Mouse (Mus musculus) heart, embryonic 13.5 days (tissue): Measurements from ENCODE around the gene Rnf212b. TPM values are rescaled to one million over a fixed set of nuclear protein-coding genes. Genes with fewer than 3 reads are reported as not detected.
A peak's percentile ranks its signal among the peaks of the same experiment; 100 is the strongest.
"Not testable (repeated sequence)": the region's sequence is repeated elsewhere in the genome, so short reads cannot be mapped to it uniquely, and the experiment has no call there.

Source experiments
- ATAC-seq: fragments of 200-750 bp; cut with Nextera tagmentation; 2 replicates; pipeline ENCODE4 v1.8.0; 2017; ENCODE audit warnings: moderate TSS enrichment; ENCODE audit not compliant: insufficient number of reproducible peaks, low FRiP score, low TSS enrichment; ENCODE audit errors: extremely low read depth
- H3K27ac ChIP-seq: fragments of 300-500 bp; sonication (generic); replicated peaks from 2 replicates; pipeline ENCODE4 v1.5.1; 2015; ENCODE audit warnings: moderate library complexity, mild to moderate bottlenecking, inconsistent platforms
- H3K27me3 ChIP-seq: fragments of 300-500 bp; sonication (generic); replicated peaks from 2 replicates; pipeline ENCODE4 v1.6.1; 2015; ENCODE audit warnings: mild to moderate bottlenecking, inconsistent platforms
- H3K36me3 ChIP-seq: fragments of 300-500 bp; sonication (generic); 2 replicates; pipeline ENCODE4 v1.6.1; 2015; ENCODE audit warnings: mild to moderate bottlenecking, inconsistent platforms
- H3K4me1 ChIP-seq: fragments of 300-500 bp; sonication (generic); 2 replicates; pipeline ENCODE4 v1.6.1; 2015; ENCODE audit warnings: inconsistent platforms
- H3K4me2 ChIP-seq: fragments of 300-500 bp; sonication (generic); 2 replicates; pipeline ENCODE4 v1.6.1; 2015; ENCODE audit warnings: inconsistent platforms, mild to moderate bottlenecking, moderate library complexity
- H3K4me3 ChIP-seq: fragments of 300-500 bp; sonication (generic); 2 replicates; pipeline ENCODE4 v1.5.1; 2015; ENCODE audit warnings: moderate library complexity, mild to moderate bottlenecking, inconsistent platforms
- H3K9ac ChIP-seq: fragments of 300-500 bp; sonication (generic); 2 replicates; pipeline ENCODE4 v1.6.1; 2015; ENCODE audit warnings: inconsistent platforms, mild to moderate bottlenecking, moderate library complexity
- H3K9me3 ChIP-seq: fragments of 300-500 bp; sonication (generic); 2 replicates; pipeline ENCODE4 v1.6.1; 2016; ENCODE audit warnings: inconsistent platforms
- whole genome bisulfite sequencing: fragments of 180-500 bp; shearing (Covaris S2); methylation state at CpG from one replicate; pipeline ENCODE4 v1.1.7; 2015; ENCODE audit warnings: mixed read lengths; 5-methylcytosine and 5-hydroxymethylcytosine counted together
- polyA plus RNA-seq: library from polyadenylated mRNA; unstranded; fragments of >200 nt; fragmentation: Nextera tagmentation; extraction: Ambion mirVana; gene quantifications from 2 replicates; pipeline ENCODE4 v1.2.1, GENCODE M21; 2015

Rnf212b gene
- not detected in 2 replicates for polyA plus RNA-seq

DNA sequence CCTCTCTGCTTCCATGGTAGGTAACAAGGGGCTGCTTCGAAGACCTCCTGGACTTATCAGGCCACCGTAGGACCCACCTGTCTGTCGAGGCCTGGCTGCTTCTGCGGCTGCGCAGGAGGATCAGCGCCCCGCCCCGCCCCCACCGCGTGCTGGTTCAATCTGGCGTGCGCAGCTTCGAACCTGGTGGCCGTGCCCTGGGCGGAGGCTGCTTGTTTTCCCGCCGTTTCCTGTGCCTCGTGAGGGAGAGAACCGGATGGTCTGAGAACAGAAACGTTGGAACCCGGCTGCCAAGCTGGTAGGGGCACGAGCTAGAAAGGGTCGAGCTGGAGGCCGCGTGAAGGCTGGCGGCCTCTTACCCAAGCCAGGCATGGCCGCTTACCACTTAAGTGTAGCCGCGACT lies at the start of gene Rnf212b:
Rnf212b (plus strand) TSS at position 151 of the 400 bp plus-strand sequence.
- no peak within 1 kb of the TSS for H3K27ac ChIP-seq
- no peak within 1 kb of the TSS for H3K9ac ChIP-seq
- no peaks in the 10 kb centered on the region; the same call in 1 of the 2 replicates for H3K27me3 ChIP-seq
- no peaks in the 10 kb centered on the region for H3K36me3 ChIP-seq
- H3K9me3 ChIP-seq = no peaks in the 10 kb centered on the region
- no peak for ATAC-seq
- WGBS = 74% methylated on average over 29 of the region's 29 CpGs
- no peak within 1 kb of the TSS for H3K4me3 ChIP-seq
- no peak within 1 kb of the TSS for H3K4me2 ChIP-seq
- peaks cover 11% of the 10 kb centered on the region for H3K4me1 ChIP-seq

DNA sequence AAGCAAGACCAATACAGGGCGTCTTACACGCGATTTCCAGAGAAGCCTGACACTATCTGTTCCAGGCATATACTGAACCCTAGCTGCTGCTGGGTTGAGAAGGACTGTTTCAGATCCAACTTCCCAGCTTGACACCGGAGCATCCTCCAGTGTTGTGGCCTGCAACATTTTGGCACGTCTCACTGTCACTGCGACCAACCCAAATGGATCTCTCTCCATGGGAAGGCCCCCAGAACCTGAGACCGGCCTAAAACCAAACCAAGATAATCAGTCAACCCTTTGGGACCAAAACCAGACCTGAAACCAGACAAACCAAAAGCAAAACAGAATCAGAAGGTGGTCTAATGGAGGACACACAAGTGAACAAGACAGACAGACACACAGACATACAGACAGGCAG lies 47.0 kb upstream of the Rnf212b start:
- H3K4me1 ChIP-seq, H3K27ac ChIP-seq, H3K4me2 ChIP-seq, H3K9ac ChIP-seq, H3K4me3 ChIP-seq, H3K9me3 ChIP-seq, ATAC-seq, H3K36me3 ChIP-seq, H3K27me3 ChIP-seq: not testable (repeated sequence)
- WGBS = 85% methylated on average over 7 of the region's 7 CpGs

DNA sequence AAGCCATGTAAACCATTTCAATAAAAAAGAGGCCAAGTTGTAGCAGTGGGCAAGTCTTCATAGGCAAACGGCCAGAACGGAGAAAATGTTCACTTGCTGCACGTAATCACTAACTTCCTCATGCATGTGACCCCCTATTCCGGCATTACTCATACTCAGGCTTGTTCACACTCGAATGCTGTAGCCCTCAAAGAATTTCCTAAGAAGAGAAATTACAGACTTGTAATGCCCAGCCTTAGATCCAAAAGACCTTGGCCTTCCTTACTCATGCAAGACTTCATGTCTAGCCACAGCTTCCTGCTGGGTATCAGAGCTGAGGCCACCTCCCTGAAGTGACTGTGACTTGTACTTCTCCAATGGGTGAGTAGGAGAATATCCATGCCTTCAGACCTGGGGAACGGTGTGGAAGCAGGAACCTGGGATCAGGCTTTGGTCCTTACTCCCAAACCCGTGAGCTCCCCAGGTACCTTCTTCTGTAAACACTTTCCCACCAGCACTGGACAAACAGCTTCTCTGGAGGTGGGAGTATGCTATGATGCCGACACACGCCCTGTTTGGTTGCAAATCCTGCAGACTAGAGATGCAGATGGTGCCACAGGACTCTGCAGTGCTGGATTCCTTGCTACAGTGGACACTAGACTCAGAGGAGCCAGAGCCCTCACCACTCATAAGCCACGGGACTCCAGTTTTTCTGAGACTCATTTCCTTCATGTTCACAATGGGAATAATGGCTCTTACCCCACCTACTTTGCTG lies 45.5 kb upstream of the Rnf212b start:
- Histone ChIP-seq H3K4me2 (no peak overlapping the region), H3K9me3 (no peaks in the 10 kb centered on the region), H3K4me1 (peaks cover 9% of the 10 kb centered on the region), H3K4me3 (no peak overlapping the region), H3K9ac (no peak overlapping the region), H3K36me3 (no peaks in the 10 kb centered on the region), H3K27me3 (no peaks in the 10 kb centered on the region), H3K27ac (no peak overlapping the region)
- WGBS = 82% methylated on average over 10 of the region's 10 CpGs
- no peak for ATAC-seq

DNA sequence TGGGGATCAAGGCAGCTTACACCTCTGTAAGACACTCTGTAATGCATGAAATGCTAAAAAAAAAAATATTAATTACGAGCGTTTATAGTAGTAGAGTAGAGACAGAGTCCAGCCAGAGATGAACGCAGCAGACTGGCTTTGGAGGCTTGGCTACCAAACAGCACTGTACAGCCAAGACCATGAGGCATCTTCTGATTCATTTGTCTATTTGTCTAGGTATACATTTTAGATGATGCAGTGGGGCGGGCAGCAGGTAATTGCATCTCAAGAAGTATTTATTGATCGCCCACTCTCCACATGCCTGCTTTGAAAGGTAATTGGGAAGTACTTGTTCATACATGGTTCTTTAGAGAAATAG lies 44.9 kb upstream of the Rnf212b start:
- Histone ChIP-seq H3K36me3 (no peaks in the 10 kb centered on the region), H3K27ac (no peak overlapping the region), H3K4me1 (peaks cover 9% of the 10 kb centered on the region), H3K9ac (no peak overlapping the region), H3K9me3 (no peaks in the 10 kb centered on the region), H3K4me2 (no peak overlapping the region), H3K27me3 (no peaks in the 10 kb centered on the region), H3K4me3 (no peak overlapping the region)
- WGBS = 85% methylated on average over 5 of the region's 5 CpGs
- ATAC-seq = no peak

DNA sequence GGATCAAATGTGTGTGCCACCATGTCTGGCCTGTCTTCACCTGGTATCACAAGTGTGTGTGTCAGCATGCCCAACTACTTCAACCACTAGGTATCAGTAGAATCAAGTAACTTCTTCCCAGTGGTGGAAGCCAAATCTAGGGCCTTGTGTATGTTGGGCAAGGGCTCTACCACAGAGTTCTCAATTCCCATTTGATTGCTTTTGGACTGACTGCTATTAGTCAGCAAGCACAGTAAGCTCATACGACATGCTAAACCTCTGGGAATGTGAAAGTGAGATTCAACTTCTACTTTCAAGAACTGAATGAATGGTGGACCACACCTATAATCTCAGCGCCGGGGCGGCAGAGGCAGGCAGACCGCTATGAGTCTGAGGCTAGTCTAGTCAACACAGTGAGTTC lies 43.6 kb upstream of the Rnf212b start:
- Histone ChIP-seq H3K4me1 (peaks cover 9% of the 10 kb centered on the region), H3K27me3 (no peaks in the 10 kb centered on the region), H3K36me3 (no peaks in the 10 kb centered on the region), H3K27ac (no peak overlapping the region), H3K9ac (no peak overlapping the region), H3K9me3 (no peaks in the 10 kb centered on the region), H3K4me3 (no peak overlapping the region), H3K4me2 (no peak overlapping the region)
- 95% methylated on average over 5 of the region's 5 CpGs for WGBS
- ATAC-seq = no peak

DNA sequence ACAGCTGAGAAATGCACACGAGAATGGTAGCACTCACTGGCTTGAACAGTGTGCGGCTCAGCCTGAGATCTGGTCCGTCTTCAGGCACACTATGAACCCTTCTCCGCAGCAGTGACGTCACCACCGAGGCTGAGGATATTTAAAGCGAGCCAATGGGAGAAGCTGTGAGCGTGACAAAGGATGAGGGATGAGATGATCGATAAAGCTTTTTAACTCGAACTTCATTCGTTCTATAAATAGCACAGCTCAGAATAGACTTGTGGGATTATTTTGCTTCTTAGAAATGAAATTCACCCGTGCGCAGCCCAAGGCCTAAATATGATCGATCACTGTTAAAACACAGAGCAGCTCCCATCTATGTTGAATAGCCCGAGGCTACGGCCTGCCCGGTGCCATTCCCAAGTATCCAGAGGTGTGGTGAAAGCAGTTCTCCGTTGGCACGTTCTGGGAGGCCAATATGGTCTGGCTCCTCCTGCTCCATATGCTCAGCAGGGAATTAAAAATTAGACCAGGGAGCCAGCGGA lies 41.5 kb upstream of the Rnf212b start:
- H3K4me2 ChIP-seq = peak overlapping the region; percentile 46
- no peak overlapping the region for H3K27ac ChIP-seq
- ATAC-seq = no peak
- WGBS = 51% methylated on average over 20 of the region's 20 CpGs
- H3K9me3 ChIP-seq = no peaks in the 10 kb centered on the region
- peak overlapping the region; percentile 30; the same call in 1 of the 2 replicates for H3K9ac ChIP-seq
- H3K27me3 ChIP-seq = no peaks in the 10 kb centered on the region
- H3K36me3 ChIP-seq = no peaks in the 10 kb centered on the region
- no peak overlapping the region for H3K4me3 ChIP-seq
- peaks cover 9% of the 10 kb centered on the region for H3K4me1 ChIP-seq

DNA sequence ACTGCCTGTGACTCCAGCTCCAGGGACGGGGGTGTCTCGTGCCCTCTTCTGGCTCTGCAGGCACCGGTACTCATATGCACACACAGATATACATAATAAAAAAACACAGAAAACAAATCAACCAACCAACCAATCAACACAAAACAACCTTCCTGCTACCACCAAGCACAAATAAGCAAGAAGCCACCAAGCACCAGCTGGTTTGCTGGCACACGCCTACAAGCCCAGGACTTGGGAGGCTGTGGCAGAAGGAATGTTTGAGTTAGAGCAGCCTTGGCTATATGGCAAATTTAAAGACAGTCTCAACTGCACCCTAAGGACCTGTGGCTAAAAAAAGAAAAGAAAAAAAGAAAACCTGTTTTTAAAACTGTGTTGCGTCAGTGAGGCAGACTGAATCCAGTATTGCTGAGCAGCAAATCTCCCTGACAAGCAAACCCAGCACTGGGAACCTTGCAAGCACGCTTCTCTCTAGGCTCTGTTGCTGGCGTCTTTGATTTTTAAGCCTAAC lies 38.4 kb upstream of the Rnf212b start:
- 86% methylated on average over 7 of the region's 7 CpGs for WGBS
- ATAC-seq = no peak
- H3K4me3 ChIP-seq = no peak overlapping the region
- no peaks in the 10 kb centered on the region for H3K36me3 ChIP-seq
- H3K27ac ChIP-seq = no peak overlapping the region
- peaks cover 19% of the 10 kb centered on the region for H3K27me3 ChIP-seq
- H3K4me2 ChIP-seq = no peak overlapping the region
- no peaks in the 10 kb centered on the region for H3K9me3 ChIP-seq
- peaks cover 18% of the 10 kb centered on the region for H3K4me1 ChIP-seq
- no peak overlapping the region for H3K9ac ChIP-seq

DNA sequence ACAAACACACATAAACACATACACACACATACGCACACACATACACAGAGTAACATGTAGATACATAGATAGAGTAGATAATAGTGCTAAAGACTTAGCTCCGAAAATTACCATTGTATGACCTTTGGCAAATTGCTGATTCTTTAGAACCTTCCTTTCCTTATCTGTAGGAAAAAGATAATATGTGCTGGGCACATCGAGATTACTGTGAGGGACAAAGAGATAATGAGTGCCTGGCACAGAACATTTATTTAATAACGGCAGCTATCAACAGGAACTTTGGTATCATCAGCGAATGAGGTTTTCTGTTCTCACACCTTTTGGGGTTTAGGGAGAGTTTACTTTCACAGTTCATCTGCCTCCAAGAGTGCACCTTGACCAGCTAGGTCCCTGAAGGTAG lies 37.2 kb upstream of the Rnf212b start:
- H3K4me1 ChIP-seq = peaks cover 20% of the 10 kb centered on the region
- no peak overlapping the region for H3K4me3 ChIP-seq
- H3K4me2 ChIP-seq = no peak overlapping the region
- no peak overlapping the region for H3K9ac ChIP-seq
- no peak overlapping the region for H3K27ac ChIP-seq
- WGBS = 65% methylated on average over 5 of the region's 5 CpGs
- H3K9me3 ChIP-seq = no peaks in the 10 kb centered on the region
- peaks cover 20% of the 10 kb centered on the region for H3K27me3 ChIP-seq
- no peak for ATAC-seq
- H3K36me3 ChIP-seq = no peaks in the 10 kb centered on the region

DNA sequence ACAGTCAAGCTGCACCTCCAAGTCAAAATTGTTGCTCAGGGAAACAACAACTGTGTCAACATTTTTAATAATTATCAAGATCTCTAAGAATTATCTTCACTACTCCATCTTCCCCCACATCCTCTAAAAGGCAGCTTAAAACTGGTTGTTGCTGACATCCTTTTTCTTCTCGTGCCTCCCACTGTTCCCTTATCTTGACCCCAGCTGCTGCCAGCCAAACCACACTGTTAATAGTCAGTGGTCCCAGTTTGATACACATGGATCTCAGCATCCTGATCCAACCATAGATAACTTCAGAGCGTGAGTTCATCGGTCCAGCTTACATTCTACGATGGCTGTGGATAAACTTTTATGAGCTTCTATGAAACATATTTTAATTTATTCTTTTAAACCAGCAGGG lies 36.0 kb upstream of the Rnf212b start:
- Histone ChIP-seq H3K36me3 (no peaks in the 10 kb centered on the region), H3K27me3 (peaks cover 32% of the 10 kb centered on the region), H3K4me3 (no peak overlapping the region), H3K9me3 (no peaks in the 10 kb centered on the region), H3K27ac (no peak overlapping the region), H3K4me2 (no peak overlapping the region), H3K4me1 (peaks cover 14% of the 10 kb centered on the region), H3K9ac (no peak overlapping the region)
- 60% methylated on average over 4 of the region's 4 CpGs for WGBS
- ATAC-seq = no peak

DNA sequence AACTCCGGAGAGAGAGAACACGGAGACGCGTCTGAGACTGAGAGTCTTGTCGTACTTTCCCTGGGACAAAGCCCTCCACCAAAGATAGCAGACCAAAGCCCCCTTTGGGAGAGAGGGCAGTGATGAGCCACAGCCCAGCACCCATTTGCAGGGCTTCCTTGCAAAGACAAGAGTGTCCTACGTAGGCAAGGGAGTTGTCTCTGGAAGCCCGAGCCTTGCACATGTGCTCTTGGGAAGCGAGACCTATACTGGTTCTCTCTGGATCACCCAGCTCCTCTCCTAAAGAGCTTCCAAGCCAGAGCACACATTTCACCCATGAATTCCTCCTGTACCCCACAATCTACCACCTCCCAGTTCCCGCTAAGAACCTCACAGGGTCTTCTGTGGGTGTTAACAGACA lies 33.9 kb upstream of the Rnf212b start:
- Histone ChIP-seq H3K27me3 (peaks cover 35% of the 10 kb centered on the region), H3K36me3 (no peaks in the 10 kb centered on the region), H3K4me2 (peak overlapping the region; percentile 82), H3K9me3 (no peaks in the 10 kb centered on the region), H3K4me3 (no peak overlapping the region), H3K27ac (no peak overlapping the region), H3K4me1 (peaks cover 14% of the 10 kb centered on the region), H3K9ac (no peak overlapping the region)
- 79% methylated on average over 9 of the region's 9 CpGs for WGBS
- ATAC-seq = no peak

DNA sequence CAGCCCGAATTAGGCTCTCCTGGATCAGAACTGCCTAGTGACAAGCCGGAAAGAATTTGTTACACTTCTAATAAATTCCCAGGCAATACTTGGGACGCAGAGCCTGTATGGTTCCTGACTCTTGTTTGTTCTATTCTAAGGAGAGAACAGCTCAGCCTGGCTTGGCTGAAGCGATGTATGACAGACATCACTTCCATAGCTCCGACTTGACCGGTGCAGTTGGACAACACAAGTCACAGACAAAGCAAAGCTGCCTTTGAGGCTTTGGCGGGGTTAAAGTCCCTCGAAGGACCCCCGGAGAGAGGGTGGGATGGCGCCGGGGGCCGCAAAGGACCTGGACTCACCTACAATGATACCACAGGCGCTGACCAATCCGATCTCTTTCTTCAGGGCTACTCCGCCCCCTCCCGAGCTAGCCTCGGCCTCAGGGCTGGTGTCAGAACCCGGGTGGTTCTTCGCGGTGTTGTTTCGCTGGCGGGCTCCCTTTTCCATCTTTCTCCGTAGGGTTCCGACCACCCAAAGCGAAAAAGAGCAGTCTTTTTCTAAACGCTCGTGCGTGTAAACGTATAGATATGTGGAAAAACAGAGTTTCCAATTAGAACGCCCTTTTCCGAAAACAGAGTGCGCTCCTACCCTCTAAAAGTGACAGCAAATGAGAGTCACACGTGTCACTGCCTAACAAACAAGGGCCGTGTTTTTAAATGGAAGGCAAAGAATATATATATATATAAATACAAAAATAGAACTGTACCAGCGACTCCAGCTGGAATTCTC lies 32.9 kb upstream of the Rnf212b start:
- ATAC-seq = no peak
- no peaks in the 10 kb centered on the region for H3K36me3 ChIP-seq
- peaks cover 20% of the 10 kb centered on the region for H3K4me1 ChIP-seq
- WGBS = 3% methylated on average over 35 of the region's 35 CpGs
- H3K9ac ChIP-seq = peak overlapping the region; percentile 80
- H3K27me3 ChIP-seq = peaks cover 35% of the 10 kb centered on the region
- 0 out of 2 replicates have a peak overlapping the region, but pooled peaks have one; percentile 25 for H3K27ac ChIP-seq
- no peaks in the 10 kb centered on the region; the same call in 1 of the 2 replicates for H3K9me3 ChIP-seq
- peak overlapping the region; percentile 82 for H3K4me2 ChIP-seq
- peak overlapping the region; percentile 59 for H3K4me3 ChIP-seq
